Mouse (Mus musculus) MEL (cell line): Measurements from ENCODE around the gene Pard6a.

ENCODE experiments used
- CTCF ChIP-seq, 3 experiments: IDR thresholded peaks in 2 of 3; conservative IDR thresholded peaks in 1 of 3; 2 replicates each; pipeline ENCODE4 v1.5.1; 2011 to 2012; ENCODE audit warnings: low read length in 3 of 3, low read depth in 2 of 3, mild to moderate bottlenecking in 2 of 3, improper control_type of control experiment in 1 of 3, inconsistent platforms in 1 of 3, mixed read lengths in 1 of 3, moderate library complexity in 1 of 3; ENCODE audit not compliant: control insufficient read depth in 1 of 3, insufficient read depth in 1 of 3, poor library complexity in 1 of 3, severe bottlenecking in 1 of 3
- EP300 ChIP-seq, 2 experiments: IDR thresholded peaks; 2 replicates each; pipeline ENCODE4 v1.6.1; 2011; ENCODE audit warnings: improper control_type of control experiment in 2 of 2, low read length in 2 of 2, low read depth in 1 of 2, mild to moderate bottlenecking in 1 of 2
- HCFC1 ChIP-seq: IDR thresholded peaks from 2 replicates; pipeline ENCODE4 v1.6.1; 2012; ENCODE audit warnings: low read depth, mild to moderate bottlenecking, inconsistent platforms, low read length, improper control_type of control experiment, moderate library complexity
- KAT2A ChIP-seq: conservative IDR thresholded peaks from 2 replicates; pipeline ENCODE4 v1.6.1; 2012; ENCODE audit warnings: low read depth, low read length, improper control_type of control experiment, inconsistent platforms
- POLR2A ChIP-seq, 2 experiments: IDR thresholded peaks; 2 replicates each; pipeline ENCODE4 v1.6.1; 2011 to 2012; ENCODE audit warnings: low read length in 2 of 2, mild to moderate bottlenecking in 2 of 2, control low read depth in 1 of 2, improper control_type of control experiment in 1 of 2, low read depth in 1 of 2, moderate library complexity in 1 of 2; ENCODE audit not compliant: control insufficient read depth in 1 of 2, insufficient read depth in 1 of 2, poor library complexity in 1 of 2
- POLR2AphosphoS2 ChIP-seq: IDR thresholded peaks from 2 replicates; pipeline ENCODE4 v1.6.1; 2011; ENCODE audit warnings: low read length, improper control_type of control experiment
- RAD21 ChIP-seq: IDR thresholded peaks from 2 replicates; pipeline ENCODE4 v1.6.1; 2011; ENCODE audit warnings: mild to moderate bottlenecking, low read depth, low read length, improper control_type of control experiment
- RCOR1 ChIP-seq: IDR thresholded peaks from 2 replicates; pipeline ENCODE4 v1.6.1; 2012; ENCODE audit warnings: low read depth, mild to moderate bottlenecking, inconsistent platforms, low read length, improper control_type of control experiment
- TCF12 ChIP-seq: IDR thresholded peaks from 2 replicates; pipeline ENCODE4 v1.6.1; 2014; ENCODE audit warnings: low read depth, mild to moderate bottlenecking, inconsistent platforms, low read length, improper control_type of control experiment, moderate library complexity
- USF2 ChIP-seq, 2 experiments: IDR thresholded peaks; 2 replicates each; pipeline ENCODE4 v1.6.1; 2011 to 2012; ENCODE audit warnings: improper control_type of control experiment in 2 of 2, low read length in 2 of 2, borderline replicate concordance in 1 of 2, inconsistent platforms in 1 of 2, low read depth in 1 of 2, mild to moderate bottlenecking in 1 of 2; ENCODE audit not compliant: insufficient read depth in 1 of 2
- ZMIZ1 ChIP-seq: IDR thresholded peaks from 2 replicates; pipeline ENCODE4 v1.6.1; 2012; ENCODE audit warnings: low read depth, mild to moderate bottlenecking, inconsistent platforms, low read length, improper control_type of control experiment, moderate library complexity

- TF ChIP-seq POLR2A (IDR thresholded peaks at IDR 0.05; ENCODE audit: control insufficient read depth in 1 of 2, insufficient read depth in 1 of 2, low read depth in 1 of 2, low read length in 2 of 2, poor library complexity in 1 of 2) (no peak), ZMIZ1 (no peak), KAT2A (no peak), TCF12 (no peak), HCFC1 (no peak), RCOR1 (no peak), RAD21 (no peak), USF2 (IDR thresholded peaks at IDR 0.05; ENCODE audit: borderline replicate concordance in 1 of 2, insufficient read depth in 1 of 2, low read depth in 1 of 2, low read length in 2 of 2) (no peak), EP300 (IDR thresholded peaks at IDR 0.05; ENCODE audit: low read depth in 1 of 2, low read length in 2 of 2) (no peak), CTCF (IDR thresholded peaks at IDR 0.05 in 2 of 3, conservative IDR thresholded peaks at IDR 0.05 in 1 of 3; ENCODE audit: control insufficient read depth in 1 of 3, insufficient read depth in 1 of 3, low read depth in 2 of 3, low read length in 3 of 3, poor library complexity in 1 of 3, severe bottlenecking in 1 of 3) (no peak), POLR2AphosphoS2 (no peak)
Observed at GRCm38 (mm10) chr8:105688242-105688752, 12.7 kb upstream of the Pard6a start.
